Mouse (Mus musculus) small intestine, adult 2 months (tissue): Measurements from ENCODE around the gene Adgrb3.

Experiments
- CTCF ChIP-seq: fragments of 200-500 bp; IDR thresholded peaks from 2 replicates; pipeline ENCODE4 v1.5.1; 2012; ENCODE audit warnings: low read depth, mild to moderate bottlenecking, control low read depth, inconsistent platforms, low read length, moderate library complexity, mixed read lengths; ENCODE audit not compliant: insufficient replicate concordance, insufficient read length; ENCODE audit errors: extremely low read depth
- POLR2A ChIP-seq: fragments of 200-500 bp; IDR thresholded peaks from 2 replicates; pipeline ENCODE4 v1.6.1; 2012; ENCODE audit warnings: low read depth, mild to moderate bottlenecking, control low read depth, inconsistent platforms, low read length, moderate library complexity

GRCm38 (mm10) chr1:25829921-25830751, 629 bp upstream of the Adgrb3 start:
- TF ChIP-seq CTCF (no peak), POLR2A (no peak)
